Mouse (Mus musculus) mouse trophoblast stem cell (cell line): ENCODE measurements around the gene Dpf2.

Experiments used
- in situ Hi-C, 2 experiments: fragments of 300-500 bp; cut with MseI, MboI; formaldehyde crosslinking; loops; 2 replicates in 1 of 2; 3 replicates in 1 of 2; pipeline ENCODE4 v1.15.1; 2025

The Dpf2 gene

GRCm38 (mm10) chr19:5913007-5913719 lies at the start of gene Dpf2:
Dpf2 (minus strand) TSS chr19:5913010.
- in situ Hi-C loops = no loop called here

- in situ Hi-C loops = loop anchor here in 1 of 2 experiments (5.0 kb wide), 1 partner anchor 35 kb away; the partner anchor contains the start of gene Cdc42ep2
Observed at GRCm38 (mm10) chr19:5957371-5957770, 44.6 kb upstream of the Dpf2 start.

GRCm38 (mm10) chr19:5956685-5957084 lies 43.9 kb upstream of the Dpf2 start:
- in situ Hi-C loops = loop anchor here in 1 of 2 experiments (5.0 kb wide), 1 partner anchor 34 kb away; the partner anchor contains the start of gene Cdc42ep2

GRCm38 (mm10) chr19:5955704-5956670 lies 43.2 kb upstream of the Dpf2 start:
- in situ Hi-C loops = loop anchor here in 1 of 2 experiments (5.0 kb wide), 1 partner anchor 34 kb away; the partner anchor contains the start of gene Cdc42ep2

GRCm38 (mm10) chr19:5954936-5955335 lies 42.1 kb upstream of the Dpf2 start:
- in situ Hi-C loops = loop anchor here in 1 of 2 experiments (5.0 kb wide), 1 partner anchor 33 kb away; the partner anchor contains the start of gene Cdc42ep2

GRCm38 (mm10) chr19:5954031-5954710 lies 41.4 kb upstream of the Dpf2 start:
- in situ Hi-C loops = no loop called here

GRCm38 (mm10) chr19:5953201-5953770 lies 40.5 kb upstream of the Dpf2 start:
- in situ Hi-C loops = no loop called here

- in situ Hi-C loops = no loop called here
Observed at GRCm38 (mm10) chr19:5952071-5952691, 39.4 kb upstream of the Dpf2 start.

GRCm38 (mm10) chr19:5951631-5952030 lies 38.8 kb upstream of the Dpf2 start:
- in situ Hi-C loops = no loop called here

GRCm38 (mm10) chr19:5950218-5950617 lies 37.4 kb upstream of the Dpf2 start:
- in situ Hi-C loops = no loop called here

GRCm38 (mm10) chr19:5945891-5946290 lies 33.1 kb upstream of the Dpf2 start:
- in situ Hi-C loops = no loop called here

GRCm38 (mm10) chr19:5945027-5945426 lies 32.2 kb upstream of the Dpf2 start:
- in situ Hi-C loops = no loop called here

- in situ Hi-C loops = no loop called here
Observed at GRCm38 (mm10) chr19:5944145-5944544, 31.3 kb upstream of the Dpf2 start.

- in situ Hi-C loops = no loop called here
Observed at GRCm38 (mm10) chr19:5943404-5943803, 30.6 kb upstream of the Dpf2 start.

- in situ Hi-C loops = no loop called here
Observed at GRCm38 (mm10) chr19:5942581-5942980, 29.8 kb upstream of the Dpf2 start.

- in situ Hi-C loops = no loop called here
Observed at GRCm38 (mm10) chr19:5940656-5941055, 27.8 kb upstream of the Dpf2 start.

GRCm38 (mm10) chr19:5940173-5940572 lies 27.4 kb upstream of the Dpf2 start:
- in situ Hi-C loops = no loop called here

- in situ Hi-C loops = no loop called here
Observed at GRCm38 (mm10) chr19:5939715-5940114, 26.9 kb upstream of the Dpf2 start.

GRCm38 (mm10) chr19:5938516-5938915 lies 25.7 kb upstream of the Dpf2 start:
- in situ Hi-C loops = no loop called here

- in situ Hi-C loops = no loop called here
Observed at GRCm38 (mm10) chr19:5937836-5938406, 25.1 kb upstream of the Dpf2 start.
